Mouse (Mus musculus) lung, postnatal 0 days (tissue): ENCODE data around the gene Rgs6.

ENCODE experiments used
- CTCF ChIP-seq: IDR thresholded peaks from 2 replicates; pipeline ENCODE4 v1.5.1; 2016; ENCODE audit warnings: antibody characterized with exemption, mild to moderate bottlenecking
- EP300 ChIP-seq: IDR thresholded peaks from 2 replicates; pipeline ENCODE4 v1.6.1; 2016; ENCODE audit warnings: antibody characterized with exemption, mild to moderate bottlenecking, control low read depth

DNA sequence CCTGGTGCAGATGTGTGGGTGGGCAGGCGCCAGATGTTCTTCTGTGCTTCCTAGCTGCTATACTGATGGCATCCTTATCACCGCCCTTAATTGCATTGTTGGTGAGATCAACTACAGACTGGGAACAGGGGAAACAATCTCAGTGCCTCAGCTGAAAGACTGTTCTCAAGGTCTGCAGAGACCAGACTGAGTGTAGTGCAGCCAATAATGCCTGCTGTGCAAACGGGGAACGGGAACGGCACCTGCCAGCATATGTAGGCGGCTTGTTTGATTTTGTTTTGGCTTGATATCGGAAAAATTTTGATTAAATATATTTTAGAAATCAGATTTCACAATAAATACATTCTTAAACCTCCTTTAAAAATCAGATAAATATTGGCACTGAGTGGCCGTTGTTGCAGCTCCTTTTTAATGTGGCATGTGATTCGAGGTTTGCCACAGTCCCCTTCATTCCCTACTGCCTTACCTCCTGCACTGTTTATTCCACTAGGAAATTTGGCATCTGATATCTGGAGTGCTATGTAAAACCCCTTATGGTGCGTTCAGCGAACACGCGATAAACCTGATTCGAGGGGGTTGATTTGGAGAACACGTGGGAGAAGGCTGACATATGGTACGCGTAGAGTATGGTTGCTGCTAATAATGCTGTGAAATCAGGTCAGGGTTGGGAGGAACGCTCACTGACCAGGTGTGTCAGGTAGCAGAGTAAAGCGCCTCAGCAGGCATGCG is 333.4 kb downstream of the Rgs6 start:
- TF ChIP-seq CTCF, result no peak
- no peak for TF ChIP-seq EP300
